Mouse (Mus musculus) small intestine, adult 2 months (tissue): Measurements from ENCODE around the gene Cyp39a1.

Source experiments
- CTCF ChIP-seq: fragments of 200-500 bp; IDR thresholded peaks from 2 replicates; pipeline ENCODE4 v1.5.1; 2012; ENCODE audit warnings: low read depth, mild to moderate bottlenecking, control low read depth, inconsistent platforms, low read length, moderate library complexity, mixed read lengths; ENCODE audit not compliant: insufficient replicate concordance, insufficient read length; ENCODE audit errors: extremely low read depth
- POLR2A ChIP-seq: fragments of 200-500 bp; IDR thresholded peaks from 2 replicates; pipeline ENCODE4 v1.6.1; 2012; ENCODE audit warnings: low read depth, mild to moderate bottlenecking, control low read depth, inconsistent platforms, low read length, moderate library complexity

DNA sequence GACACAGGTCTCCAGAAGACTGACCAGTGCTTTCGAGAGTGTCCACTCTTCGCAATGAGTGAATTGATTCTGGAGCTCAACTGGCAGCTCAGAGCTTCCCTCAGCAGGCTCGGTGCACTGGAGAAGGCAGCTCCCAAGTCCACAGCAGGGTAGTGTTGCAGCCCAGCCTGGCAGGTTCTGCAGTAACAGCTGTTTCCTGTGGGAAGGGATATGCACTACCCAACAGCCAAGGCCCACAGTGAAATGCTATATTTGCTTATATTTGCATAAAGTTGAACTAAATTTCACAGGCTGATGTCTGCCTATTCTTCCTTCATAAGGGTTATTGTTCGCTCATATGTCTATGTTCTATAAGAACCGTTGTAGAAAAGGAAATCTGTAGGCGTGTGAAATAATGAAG lies 83.9 kb downstream of the Cyp39a1 start:
- no peak for TF ChIP-seq CTCF
- TF ChIP-seq POLR2A, result no peak
